Mouse (Mus musculus): Measurements from ENCODE around the gene Atg4a.

DNA sequence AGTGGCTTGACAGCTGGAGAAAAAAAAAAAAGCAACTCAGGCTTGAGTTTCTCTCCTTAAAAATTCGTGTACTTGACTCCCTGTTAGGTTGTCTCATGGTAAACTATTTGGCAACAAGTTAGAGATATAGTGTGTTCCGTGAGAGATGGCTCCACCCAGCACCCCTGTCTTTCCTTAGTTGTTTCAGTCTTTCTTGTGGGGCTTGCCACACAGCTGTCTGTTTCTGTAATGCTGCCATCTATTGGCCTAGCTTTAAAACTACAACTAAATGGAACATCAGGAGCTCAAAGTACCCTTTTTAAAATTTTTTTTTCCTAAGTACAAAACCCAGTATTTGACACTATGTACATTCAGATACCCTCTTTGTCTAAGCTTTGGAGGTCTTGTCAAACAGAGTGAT is 200.0 kb downstream of the Atg4a start:
- TF ChIP-seq CHD2 (IDR thresholded peaks at IDR 0.05; ENCODE audit: low read depth, low read length) (no peak), ZNF384 (IDR thresholded peaks at IDR 0.05; ENCODE audit: low read depth, low read length) (no peak)
